Mouse (Mus musculus) limb, embryonic 15.5 days (tissue): ENCODE data around the gene Hoxb4. TPM values are rescaled to one million over a fixed set of nuclear protein-coding genes. Genes with fewer than 3 reads are reported as not detected.

Experiments used
- ATAC-seq: fragments of 200-750 bp; cut with Nextera tagmentation; 2 replicates; pipeline ENCODE4 v1.8.0; 2017; ENCODE audit warnings: low read depth, moderate TSS enrichment; ENCODE audit not compliant: insufficient number of reproducible peaks, low FRiP score, low TSS enrichment
- H3K27ac ChIP-seq: fragments of 300-500 bp; sonication (generic); 2 replicates; pipeline ENCODE4 v1.5.1; 2015; ENCODE audit warnings: moderate library complexity, mild to moderate bottlenecking, inconsistent platforms
- H3K27me3 ChIP-seq: fragments of 300-500 bp; sonication (generic); 2 replicates; pipeline ENCODE4 v1.6.1; 2015; ENCODE audit warnings: inconsistent platforms
- H3K36me3 ChIP-seq: fragments of 300-500 bp; sonication (generic); 2 replicates; pipeline ENCODE4 v1.6.1; 2015; ENCODE audit warnings: inconsistent platforms
- H3K4me1 ChIP-seq: fragments of 300-500 bp; sonication (generic); 2 replicates; pipeline ENCODE4 v1.6.1; 2015; ENCODE audit warnings: inconsistent platforms
- H3K4me2 ChIP-seq: fragments of 300-500 bp; sonication (generic); 2 replicates; pipeline ENCODE4 v1.6.1; 2015; ENCODE audit warnings: mild to moderate bottlenecking, inconsistent platforms
- H3K4me3 ChIP-seq: fragments of 300-500 bp; sonication (generic); 2 replicates; pipeline ENCODE4 v1.5.1; 2015; ENCODE audit warnings: mild to moderate bottlenecking, inconsistent platforms
- H3K9ac ChIP-seq: fragments of 300-500 bp; sonication (generic); 2 replicates; pipeline ENCODE4 v1.6.1; 2015; ENCODE audit warnings: inconsistent platforms
- H3K9me3 ChIP-seq: fragments of 300-500 bp; sonication (generic); 2 replicates; pipeline ENCODE4 v1.6.1; 2016; ENCODE audit warnings: inconsistent platforms
- WGBS: fragments of 180-500 bp; shearing (Covaris S2); methylation state at CpG from one replicate; pipeline ENCODE4 v1.1.7; 2015; 5-methylcytosine and 5-hydroxymethylcytosine counted together
- polyA plus RNA-seq: library from polyadenylated mRNA; unstranded; fragments of >200 nt; fragmentation: Nextera tagmentation; extraction: Ambion mirVana; gene quantifications from 2 replicates; pipeline ENCODE4 v1.2.1, GENCODE M21; 2015

Hoxb4 gene
- polyA plus RNA-seq, 1 experiment from 2014 or later: 0.29 TPM

- ATAC-seq: no peak
- 2% methylated on average over 22 of the region's 22 CpGs for WGBS
- Histone ChIP-seq H3K36me3 (no peaks in the 10 kb centered on the region), H3K4me1 (peaks cover 17% of the 10 kb centered on the region), H3K27ac (peak overlapping the region; percentile 27; the same call in 1 of the 2 replicates), H3K27me3 (peaks cover 85% of the 10 kb centered on the region), H3K4me2 (peak overlapping the region; percentile 45; the same call in 1 of the 2 replicates), H3K9ac (no peak overlapping the region), H3K4me3 (peak overlapping the region; percentile 38), H3K9me3 (no peaks in the 10 kb centered on the region)
Measured at GRCm38 (mm10) chr11:96351831-96352230, 33.8 kb downstream of the Hoxb4 start.

GRCm38 (mm10) chr11:96352691-96353521, 34.8 kb downstream of the Hoxb4 start:
- Histone ChIP-seq H3K27me3 (peaks cover 86% of the 10 kb centered on the region), H3K9me3 (no peaks in the 10 kb centered on the region), H3K36me3 (no peaks in the 10 kb centered on the region), H3K9ac (peak overlapping the region; percentile 40; the same call in 1 of the 2 replicates), H3K4me3 (peak overlapping the region; percentile 38), H3K4me2 (peak overlapping the region; percentile 45), H3K4me1 (peaks cover 17% of the 10 kb centered on the region), H3K27ac (peak overlapping the region; percentile 73)
- no peak for ATAC-seq
- 1% methylated on average over 73 of the region's 75 CpGs for WGBS

DNA sequence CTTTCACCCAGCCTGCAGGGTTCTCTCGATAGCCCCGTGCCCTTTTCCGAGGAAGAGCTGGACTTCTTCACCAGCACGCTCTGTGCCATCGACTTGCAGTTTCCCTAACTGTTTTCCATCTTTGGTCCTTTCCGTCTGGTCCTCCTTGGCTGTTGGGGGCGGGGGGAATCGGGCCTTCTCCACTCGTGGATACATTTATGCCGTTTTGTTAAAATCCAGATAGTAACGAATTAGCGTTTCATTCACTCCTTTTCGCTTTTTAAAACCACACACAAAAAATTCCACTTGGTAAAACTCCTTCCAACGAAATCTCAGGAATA, 35.4 kb downstream of the Hoxb4 start:
- peaks cover 83% of the 10 kb centered on the region for H3K27me3 ChIP-seq
- WGBS: 2% methylated on average over 14 of the region's 14 CpGs
- H3K9me3 ChIP-seq: no peaks in the 10 kb centered on the region
- no peak for ATAC-seq
- peak overlapping the region; percentile 73 for H3K27ac ChIP-seq
- H3K4me3 ChIP-seq: peak overlapping the region; percentile 38
- peak overlapping the region; percentile 45 for H3K4me2 ChIP-seq
- H3K9ac ChIP-seq: no peak overlapping the region; the same call in 1 of the 2 replicates
- H3K36me3 ChIP-seq: no peaks in the 10 kb centered on the region
- H3K4me1 ChIP-seq: peaks cover 17% of the 10 kb centered on the region

GRCm38 (mm10) chr11:96353939-96354338, 35.9 kb downstream of the Hoxb4 start:
- Histone ChIP-seq H3K4me2 (0 out of 2 replicates have a peak overlapping the region, but pooled peaks have one; percentile 38), H3K4me3 (peak overlapping the region; percentile 24), H3K4me1 (peaks cover 17% of the 10 kb centered on the region), H3K36me3 (no peaks in the 10 kb centered on the region), H3K9ac (no peak overlapping the region), H3K9me3 (no peaks in the 10 kb centered on the region), H3K27me3 (peaks cover 82% of the 10 kb centered on the region), H3K27ac (no peak overlapping the region)
- no peak for ATAC-seq
- WGBS: 22% methylated on average over 8 of the region's 8 CpGs

GRCm38 (mm10) chr11:96354376-96354775, 36.3 kb downstream of the Hoxb4 start:
- Histone ChIP-seq H3K4me1 (peaks cover 17% of the 10 kb centered on the region), H3K9ac (no peak overlapping the region), H3K27ac (no peak overlapping the region), H3K36me3 (no peaks in the 10 kb centered on the region), H3K4me3 (peak overlapping the region; percentile 24), H3K4me2 (peak overlapping the region; percentile 38), H3K27me3 (peaks cover 80% of the 10 kb centered on the region), H3K9me3 (no peaks in the 10 kb centered on the region)
- ATAC-seq: no peak
- WGBS: 3% methylated on average over 25 of the region's 25 CpGs

DNA sequence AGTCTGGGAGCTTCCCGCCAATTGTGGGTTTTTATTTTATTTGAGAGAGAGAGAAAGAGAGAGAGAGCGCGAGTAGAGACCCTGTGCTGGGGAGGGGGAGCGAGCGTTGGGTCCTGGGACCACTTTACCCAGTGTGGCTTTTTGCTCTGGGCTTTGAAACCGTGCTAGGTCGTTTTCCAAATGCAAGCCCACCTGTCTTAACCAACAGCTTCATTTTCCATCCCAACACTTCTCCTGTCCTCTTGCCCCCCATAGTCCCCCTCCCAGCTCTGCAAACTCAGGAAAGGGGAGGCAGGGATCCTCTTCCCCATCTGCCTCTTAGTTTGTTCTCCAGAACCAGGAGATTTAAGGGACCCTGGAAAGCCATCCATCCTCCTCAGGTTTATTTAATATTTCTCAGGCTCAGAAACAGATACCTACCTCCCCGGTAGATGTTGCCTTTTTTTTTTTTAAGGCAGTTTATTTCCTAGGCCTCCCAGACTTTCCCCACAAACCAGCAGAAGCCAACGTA, 36.8 kb downstream of the Hoxb4 start:
- H3K36me3 ChIP-seq: no peaks in the 10 kb centered on the region
- H3K9ac ChIP-seq: no peak overlapping the region
- peaks cover 17% of the 10 kb centered on the region for H3K4me1 ChIP-seq
- peak overlapping the region; percentile 38 for H3K4me2 ChIP-seq
- peaks cover 79% of the 10 kb centered on the region for H3K27me3 ChIP-seq
- H3K9me3 ChIP-seq: no peaks in the 10 kb centered on the region
- ATAC-seq: no peak
- WGBS: 6% methylated on average over 9 of the region's 9 CpGs
- H3K4me3 ChIP-seq: peak overlapping the region; percentile 24
- no peak overlapping the region for H3K27ac ChIP-seq

- no peak overlapping the region for H3K27ac ChIP-seq
- no peaks in the 10 kb centered on the region for H3K9me3 ChIP-seq
- no peak overlapping the region for H3K9ac ChIP-seq
- 14% methylated on average over 5 of the region's 5 CpGs for WGBS
- peaks cover 76% of the 10 kb centered on the region for H3K27me3 ChIP-seq
- no peaks in the 10 kb centered on the region for H3K36me3 ChIP-seq
- peaks cover 11% of the 10 kb centered on the region for H3K4me1 ChIP-seq
- no peak overlapping the region for H3K4me2 ChIP-seq
- H3K4me3 ChIP-seq: no peak overlapping the region
- no peak for ATAC-seq
Measured at GRCm38 (mm10) chr11:96363807-96364206, 45.7 kb downstream of the Hoxb4 start.

- WGBS: 7% methylated on average over 26 of the region's 26 CpGs
- Histone ChIP-seq H3K27ac (no peak within 1 kb of the TSS), H3K4me3 (0 out of 2 replicates have a peak within 1 kb of the TSS, but pooled peaks have one; percentile 7), H3K4me2 (peak within 1 kb of the TSS; percentile 33), H3K9ac (no peak within 1 kb of the TSS), H3K9me3 (no peaks in the 10 kb centered on the region), H3K36me3 (no peaks in the 10 kb centered on the region), H3K27me3 (peaks cover 86% of the 10 kb centered on the region), H3K4me1 (peaks cover 11% of the 10 kb centered on the region)
- ATAC-seq: no peak
Measured at GRCm38 (mm10) chr11:96365441-96366091, 47.5 kb downstream of the Hoxb4 start, which contains the start of gene Hoxb1. Gene Hoxb1 (plus strand): TSS chr11:96365752.

DNA sequence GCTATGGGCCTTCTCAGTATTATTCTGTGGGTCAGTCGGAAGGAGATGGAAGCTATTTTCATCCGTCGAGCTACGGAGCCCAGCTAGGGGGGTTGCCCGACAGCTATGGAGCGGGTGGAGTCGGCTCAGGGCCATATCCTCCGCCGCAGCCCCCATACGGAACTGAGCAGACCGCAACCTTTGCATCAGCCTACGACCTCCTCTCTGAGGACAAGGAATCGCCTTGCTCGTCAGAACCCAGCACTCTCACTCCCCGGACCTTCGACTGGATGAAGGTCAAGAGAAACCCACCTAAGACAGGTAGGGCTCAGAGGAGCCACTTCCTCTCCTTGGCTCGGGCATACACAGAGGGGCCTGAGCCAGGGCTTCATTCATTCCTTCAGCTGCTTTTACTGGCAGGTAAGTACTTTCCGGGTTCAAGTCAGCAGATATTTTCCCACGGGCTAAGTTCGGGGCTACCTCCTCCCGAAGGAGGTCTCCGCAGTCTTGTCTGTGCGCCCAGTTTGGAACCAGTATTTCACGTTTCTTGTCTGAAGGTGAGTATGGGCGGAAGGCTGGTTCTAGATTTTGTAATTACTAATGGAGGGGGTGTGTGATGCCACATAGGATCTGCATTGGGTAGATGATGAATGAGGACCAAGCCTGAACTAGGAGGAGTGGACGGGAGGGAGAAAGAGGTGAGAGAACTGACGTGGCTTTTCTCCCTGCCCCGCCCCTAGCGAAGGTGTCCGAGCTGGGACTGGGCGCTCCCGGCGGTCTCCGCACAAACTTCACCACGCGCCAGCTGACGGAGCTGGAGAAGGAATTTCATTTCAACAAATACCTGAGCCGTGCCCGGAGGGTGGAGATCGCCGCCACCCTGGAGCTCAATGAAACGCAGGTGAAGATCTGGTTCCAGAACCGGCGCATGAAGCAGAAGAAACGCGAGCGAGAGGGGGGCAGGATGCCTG, 48.3 kb downstream of the Hoxb4 start:
- H3K9me3 ChIP-seq: no peaks in the 10 kb centered on the region
- no peak for ATAC-seq
- no peak overlapping the region for H3K9ac ChIP-seq
- H3K4me3 ChIP-seq: 0 out of 2 replicates have a peak overlapping the region, but pooled peaks have one; percentile 7
- peak overlapping the region; percentile 33 for H3K4me2 ChIP-seq
- H3K36me3 ChIP-seq: no peaks in the 10 kb centered on the region
- peaks cover 11% of the 10 kb centered on the region for H3K4me1 ChIP-seq
- H3K27ac ChIP-seq: no peak overlapping the region
- H3K27me3 ChIP-seq: peaks cover 92% of the 10 kb centered on the region
- 2% methylated on average over 47 of the region's 47 CpGs for WGBS

DNA sequence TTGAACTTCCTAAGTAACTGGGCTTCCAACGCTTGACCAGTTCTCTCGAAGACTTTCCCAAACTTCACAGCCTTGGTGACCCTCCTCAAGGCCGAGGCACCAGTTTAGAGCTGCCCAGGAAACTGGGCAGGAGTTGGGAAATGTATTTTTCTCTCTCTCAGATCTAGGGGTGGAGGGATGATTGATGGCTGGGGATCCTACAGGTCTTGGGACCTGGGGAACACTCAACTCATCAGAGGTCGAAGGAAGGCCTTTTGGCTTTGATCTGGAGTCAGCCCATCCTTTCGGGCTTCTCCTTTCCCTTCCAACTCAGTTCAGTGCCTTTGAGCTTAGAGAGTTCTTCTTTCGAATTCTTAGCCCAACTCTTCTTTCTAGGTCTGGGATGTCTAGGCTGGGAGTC, 49.1 kb downstream of the Hoxb4 start:
- Histone ChIP-seq H3K4me3 (no peak overlapping the region), H3K27ac (no peak overlapping the region), H3K9ac (no peak overlapping the region), H3K4me2 (peak overlapping the region; percentile 33; the same call in 1 of the 2 replicates), H3K4me1 (peaks cover 11% of the 10 kb centered on the region), H3K27me3 (peaks cover 91% of the 10 kb centered on the region), H3K9me3 (no peaks in the 10 kb centered on the region), H3K36me3 (no peaks in the 10 kb centered on the region)
- no peak for ATAC-seq
- 15% methylated on average over 6 of the region's 6 CpGs for WGBS

DNA sequence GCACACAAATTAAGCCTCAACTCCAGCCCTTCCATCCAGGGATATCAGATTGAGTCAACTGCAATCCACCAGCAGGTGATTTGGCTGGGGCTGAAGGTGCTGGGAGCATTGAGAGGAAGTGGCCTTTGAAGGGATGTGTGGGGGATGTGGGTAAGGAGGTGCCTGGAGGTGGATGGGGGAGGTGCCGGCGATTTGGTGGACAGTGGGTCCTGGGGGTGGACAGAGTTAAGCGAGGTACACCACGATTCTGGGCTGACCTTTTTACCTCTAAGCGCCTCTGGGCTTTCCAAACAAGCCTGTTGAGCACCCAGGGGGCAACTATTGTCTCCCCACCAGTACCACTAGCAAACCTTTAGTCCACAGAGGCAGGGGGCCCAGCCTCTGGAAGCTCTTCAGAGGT, 50.6 kb downstream of the Hoxb4 start:
- peaks cover 92% of the 10 kb centered on the region for H3K27me3 ChIP-seq
- H3K4me2 ChIP-seq: no peak overlapping the region
- 38% methylated on average over 5 of the region's 5 CpGs for WGBS
- no peak overlapping the region for H3K9ac ChIP-seq
- no peaks in the 10 kb centered on the region for H3K9me3 ChIP-seq
- ATAC-seq: no peak
- peaks cover 11% of the 10 kb centered on the region for H3K4me1 ChIP-seq
- H3K36me3 ChIP-seq: no peaks in the 10 kb centered on the region
- no peak overlapping the region for H3K27ac ChIP-seq
- no peak overlapping the region for H3K4me3 ChIP-seq
